Mouse (Mus musculus) mature B cell (primary cell): Measurements from ENCODE around the gene Il1rap.

ENCODE experiments used
- in situ Hi-C: fragments of 300-500 bp; cut with MboI; formaldehyde crosslinking; loops from 2 replicates; pipeline ENCODE4 v1.14.3; 2019

Il1rap gene

GRCm38 (mm10) chr16:26723952-26724747, 142.6 kb downstream of the Il1rap start:
- in situ Hi-C loops = no loop called here

GRCm38 (mm10) chr16:26728139-26728538, 146.6 kb downstream of the Il1rap start:
- in situ Hi-C loops = no loop called here

- in situ Hi-C loops = no loop called here
These were observed 149.4 kb downstream of the Il1rap start for GRCm38 (mm10) chr16:26730941-26731340.

- in situ Hi-C loops = no loop called here
These were observed 151.1 kb downstream of the Il1rap start for GRCm38 (mm10) chr16:26732566-26732965.

GRCm38 (mm10) chr16:26755381-26756155, 174.1 kb downstream of the Il1rap start:
- in situ Hi-C loops = no loop called here

GRCm38 (mm10) chr16:26775976-26776375, 194.5 kb downstream of the Il1rap start:
- in situ Hi-C loops = no loop called here

GRCm38 (mm10) chr16:26777132-26777531, 195.6 kb downstream of the Il1rap start:
- in situ Hi-C loops = no loop called here
